Mouse (Mus musculus) liver, embryonic 16.5 days (tissue): ENCODE data around the gene Txnrd2. TPM values are rescaled to one million over a fixed set of nuclear protein-coding genes. Genes with fewer than 3 reads are reported as not detected.

ENCODE experiments used
- ATAC-seq: fragments of 200-750 bp; cut with Nextera tagmentation; 2 replicates; pipeline ENCODE4 v1.8.0; 2017; ENCODE audit warnings: low read depth, mild to moderate bottlenecking, moderate number of reproducible peaks, moderate library complexity
- H3K27ac ChIP-seq: fragments of 300-500 bp; sonication (generic); 2 replicates; pipeline ENCODE4 v1.5.1; 2014; ENCODE audit warnings: mild to moderate bottlenecking, low read length
- H3K27me3 ChIP-seq: fragments of 300-500 bp; sonication (generic); 2 replicates; pipeline ENCODE4 v1.6.1; 2014; ENCODE audit warnings: low read depth, low read length, mixed read lengths; ENCODE audit not compliant: control insufficient read depth, insufficient read depth
- H3K36me3 ChIP-seq: fragments of 300-500 bp; sonication (generic); 2 replicates; pipeline ENCODE4 v1.6.1; 2014; ENCODE audit warnings: mild to moderate bottlenecking; ENCODE audit not compliant: control insufficient read depth, insufficient read depth
- H3K4me1 ChIP-seq: fragments of 300-500 bp; sonication (generic); 2 replicates; pipeline ENCODE4 v1.6.1; 2014; ENCODE audit warnings: low read depth, low read length, mixed read lengths; ENCODE audit not compliant: control insufficient read depth
- H3K4me2 ChIP-seq: fragments of 300-500 bp; sonication (generic); 2 replicates; pipeline ENCODE4 v1.6.1; 2014; ENCODE audit warnings: low read depth, low read length, mixed read lengths
- H3K4me3 ChIP-seq: fragments of 300-500 bp; sonication (generic); 2 replicates; pipeline ENCODE4 v1.5.1; 2014; ENCODE audit warnings: low read depth, mild to moderate bottlenecking, low read length
- H3K9ac ChIP-seq: fragments of 300-500 bp; sonication (generic); 2 replicates; pipeline ENCODE4 v1.6.1; 2014; ENCODE audit warnings: low read depth, low read length
- H3K9me3 ChIP-seq: fragments of 300-500 bp; sonication (generic); replicated peaks from 2 replicates; pipeline ENCODE4 v1.6.1; 2016; ENCODE audit warnings: low read length; ENCODE audit not compliant: control insufficient read depth
- WGBS: fragments of 180-500 bp; shearing (Covaris S2); extraction: QIAGEN DNeasy Blood & Tissue Kit; methylation state at CpG from one replicate; pipeline ENCODE4 v1.1.7; 2014; ENCODE audit not compliant: insufficient replicate concordance; 5-methylcytosine and 5-hydroxymethylcytosine counted together
- polyA plus RNA-seq: library from polyadenylated mRNA; unstranded; fragments of >200 nt; fragmentation: Nextera tagmentation; extraction: Ambion mirVana; gene quantifications from 2 replicates; pipeline ENCODE4 v1.2.1, GENCODE M21; 2015

The Txnrd2 gene
- polyA plus RNA-seq, 1 experiment from 2014 or later, result 98.3 TPM

- H3K4me1 ChIP-seq, result peaks cover 12% of the 10 kb centered on the region
- no peaks in the 10 kb centered on the region for H3K27me3 ChIP-seq
- H3K9me3 ChIP-seq, result no peaks in the 10 kb centered on the region
- peaks cover 37% of the 10 kb centered on the region for H3K36me3 ChIP-seq
- peak overlapping the region; percentile 8; the same call in 1 of the 2 replicates for H3K27ac ChIP-seq
- WGBS, result 78% methylated on average over 4 of the region's 4 CpGs
- no peak overlapping the region for H3K4me3 ChIP-seq
- H3K9ac ChIP-seq, result no peak overlapping the region
- no peak overlapping the region for H3K4me2 ChIP-seq
- no peak for ATAC-seq
Measured at GRCm38 (mm10) chr16:18409776-18410175, 16.4 kb upstream of the Txnrd2 start.

GRCm38 (mm10) chr16:18410418-18410817 is 15.8 kb upstream of the Txnrd2 start:
- H3K9ac ChIP-seq, result no peak overlapping the region
- ATAC-seq, result no peak
- no peaks in the 10 kb centered on the region for H3K27me3 ChIP-seq
- no peak overlapping the region for H3K4me3 ChIP-seq
- peaks cover 9% of the 10 kb centered on the region for H3K4me1 ChIP-seq
- H3K36me3 ChIP-seq, result peaks cover 37% of the 10 kb centered on the region
- H3K4me2 ChIP-seq, result no peak overlapping the region
- H3K9me3 ChIP-seq, result no peaks in the 10 kb centered on the region
- 90% methylated on average over 5 of the region's 5 CpGs for WGBS
- H3K27ac ChIP-seq, result no peak overlapping the region

GRCm38 (mm10) chr16:18411026-18411649 is 15.0 kb upstream of the Txnrd2 start:
- no peaks in the 10 kb centered on the region for H3K9me3 ChIP-seq
- no peak overlapping the region for H3K27ac ChIP-seq
- no peaks in the 10 kb centered on the region for H3K27me3 ChIP-seq
- H3K36me3 ChIP-seq, result peaks cover 37% of the 10 kb centered on the region
- H3K4me2 ChIP-seq, result no peak overlapping the region
- ATAC-seq, result no peak
- H3K9ac ChIP-seq, result no peak overlapping the region
- H3K4me3 ChIP-seq, result no peak overlapping the region
- H3K4me1 ChIP-seq, result peaks cover 7% of the 10 kb centered on the region
- 89% methylated on average over 13 of the region's 13 CpGs for WGBS

GRCm38 (mm10) chr16:18411802-18412476 is 14.2 kb upstream of the Txnrd2 start:
- no peaks in the 10 kb centered on the region for H3K9me3 ChIP-seq
- no peak overlapping the region; the same call in 1 of the 2 replicates for H3K4me2 ChIP-seq
- no peak overlapping the region for H3K4me3 ChIP-seq
- H3K9ac ChIP-seq, result no peak overlapping the region
- no peak for ATAC-seq
- H3K4me1 ChIP-seq, result peaks cover 11% of the 10 kb centered on the region
- H3K27ac ChIP-seq, result 0 out of 2 replicates have a peak overlapping the region, but pooled peaks have one; percentile 15
- peaks cover 37% of the 10 kb centered on the region for H3K36me3 ChIP-seq
- no peaks in the 10 kb centered on the region for H3K27me3 ChIP-seq
- 72% methylated on average over 12 of the region's 12 CpGs for WGBS

- Histone ChIP-seq H3K9ac (no peak overlapping the region; the same call in 1 of the 2 replicates), H3K36me3 (peaks cover 32% of the 10 kb centered on the region), H3K9me3 (no peaks in the 10 kb centered on the region), H3K4me1 (peaks cover 13% of the 10 kb centered on the region), H3K4me2 (no peak overlapping the region), H3K4me3 (no peak overlapping the region), H3K27ac (peak overlapping the region; percentile 41), H3K27me3 (no peaks in the 10 kb centered on the region)
- 65% methylated on average over 7 of the region's 7 CpGs for WGBS
- no peak for ATAC-seq
Measured at GRCm38 (mm10) chr16:18413032-18413816, 13.0 kb upstream of the Txnrd2 start.

- Histone ChIP-seq H3K9me3 (no peaks in the 10 kb centered on the region), H3K36me3 (peaks cover 17% of the 10 kb centered on the region), H3K4me2 (no peak overlapping the region), H3K27ac (peak overlapping the region; percentile 42), H3K4me3 (no peak overlapping the region), H3K4me1 (peaks cover 39% of the 10 kb centered on the region), H3K9ac (no peak overlapping the region), H3K27me3 (no peaks in the 10 kb centered on the region)
- peak; percentile 2; the same call in 1 of the 2 replicates for ATAC-seq
- 78% methylated on average over 18 of the region's 18 CpGs for WGBS
Measured at GRCm38 (mm10) chr16:18416094-18416761, 10.0 kb upstream of the Txnrd2 start.

- no peak for ATAC-seq
- Histone ChIP-seq H3K4me3 (no peak overlapping the region), H3K4me2 (no peak overlapping the region), H3K36me3 (peaks cover 15% of the 10 kb centered on the region), H3K9me3 (no peaks in the 10 kb centered on the region), H3K9ac (no peak overlapping the region), H3K27me3 (no peaks in the 10 kb centered on the region), H3K27ac (peak overlapping the region; percentile 42), H3K4me1 (peaks cover 42% of the 10 kb centered on the region)
- WGBS, result 76% methylated on average over 3 of the region's 3 CpGs
Measured at GRCm38 (mm10) chr16:18416837-18417236, 9.3 kb upstream of the Txnrd2 start.

GRCm38 (mm10) chr16:18417491-18417890 is 8.7 kb upstream of the Txnrd2 start:
- Histone ChIP-seq H3K36me3 (peaks cover 20% of the 10 kb centered on the region), H3K4me2 (no peak overlapping the region), H3K4me1 (peaks cover 42% of the 10 kb centered on the region), H3K4me3 (no peak overlapping the region), H3K9ac (no peak overlapping the region), H3K27ac (no peak overlapping the region), H3K9me3 (no peaks in the 10 kb centered on the region), H3K27me3 (no peaks in the 10 kb centered on the region)
- no peak for ATAC-seq
- 79% methylated on average over 5 of the region's 5 CpGs for WGBS
